Mouse (Mus musculus): ENCODE measurements at regions not wholly inside any gene's neighbourhood (a gene's known extent, or its start where the extent isn't known, plus 50 kb on each side); places are given as distances from the start of the nearest gene placed in this dataset.

GRCm38 (mm10) chr9:50138341-50138978 lies 206.3 kb downstream of the Rpl10-ps3 start:
- no peak for DNase-seq (ENCODE audit: extremely low spot score, low read depth, low spot score)

DNA sequence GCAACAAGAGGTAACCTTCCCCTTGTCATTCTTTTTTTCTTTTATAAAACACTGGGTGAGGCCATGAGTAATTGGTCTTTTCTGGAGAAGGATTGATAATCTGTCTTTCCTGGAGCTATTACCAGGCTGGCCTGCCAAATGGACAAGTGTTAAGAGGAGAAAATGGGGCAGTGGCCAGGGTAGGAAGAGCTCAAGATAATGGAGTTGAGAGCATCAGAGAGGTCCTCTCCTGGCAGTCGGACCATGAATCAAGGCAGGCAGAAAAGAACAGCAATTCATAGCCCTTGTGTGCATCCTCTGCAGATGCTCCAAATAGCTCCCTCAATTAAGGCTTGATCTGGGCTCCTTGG lies 208.2 kb downstream of the Rpl10-ps3 start:
- DNase-seq (ENCODE audit: extremely low spot score, low read depth, low spot score) = no peak

DNA sequence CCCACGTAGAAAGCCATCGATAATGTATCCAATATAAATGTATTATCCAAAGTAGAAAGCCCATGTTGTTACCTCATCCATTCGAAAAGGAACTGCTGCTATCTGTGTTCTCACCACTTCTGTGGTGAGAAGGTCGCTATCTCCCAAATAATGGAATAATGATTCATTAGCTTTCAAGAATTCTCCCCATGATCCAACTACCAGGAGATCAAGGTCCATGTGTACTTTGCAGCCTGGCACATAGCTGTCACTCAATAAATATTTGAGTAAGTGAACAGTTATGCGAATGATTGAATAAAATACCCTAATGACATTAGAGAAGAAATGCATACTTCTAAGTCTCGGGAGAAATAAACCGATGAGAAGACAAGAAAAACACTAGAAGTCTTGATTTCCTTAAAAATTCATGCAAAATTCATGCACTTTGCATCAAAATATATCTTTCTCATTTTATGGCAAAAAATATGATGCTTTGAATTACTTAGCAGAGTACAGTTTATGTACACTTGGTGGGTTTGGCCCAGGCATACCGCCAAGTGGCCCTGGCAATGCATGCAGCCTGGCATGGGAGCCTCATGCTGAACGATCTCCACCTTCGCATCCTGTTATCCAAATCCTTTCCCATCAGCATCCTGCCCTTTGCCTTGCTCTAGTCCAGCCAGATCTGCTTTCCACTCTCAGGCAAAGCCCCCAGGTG lies 208.7 kb downstream of the Rpl10-ps3 start:
- no peak for DNase-seq (ENCODE audit: extremely low spot score, low read depth, low spot score)

- DNase-seq (ENCODE audit: extremely low spot score, low read depth, low spot score) = no peak
These were observed 220.5 kb downstream of the Rpl10-ps3 start for GRCm38 (mm10) chr9:50124241-50124640.

- DNase-seq (ENCODE audit: extremely low spot score, low read depth, low spot score) = no peak
These were observed 223.8 kb downstream of the Rpl10-ps3 start for GRCm38 (mm10) chr9:50120820-50121599.

- DNase-seq (ENCODE audit: extremely low spot score, low read depth, low spot score) = no peak
These were observed 225.4 kb downstream of the Rpl10-ps3 start for GRCm38 (mm10) chr9:50119412-50119811.

GRCm38 (mm10) chr9:50118578-50118977 lies 226.2 kb downstream of the Rpl10-ps3 start:
- no peak for DNase-seq (ENCODE audit: extremely low spot score, low read depth, low spot score)

DNA sequence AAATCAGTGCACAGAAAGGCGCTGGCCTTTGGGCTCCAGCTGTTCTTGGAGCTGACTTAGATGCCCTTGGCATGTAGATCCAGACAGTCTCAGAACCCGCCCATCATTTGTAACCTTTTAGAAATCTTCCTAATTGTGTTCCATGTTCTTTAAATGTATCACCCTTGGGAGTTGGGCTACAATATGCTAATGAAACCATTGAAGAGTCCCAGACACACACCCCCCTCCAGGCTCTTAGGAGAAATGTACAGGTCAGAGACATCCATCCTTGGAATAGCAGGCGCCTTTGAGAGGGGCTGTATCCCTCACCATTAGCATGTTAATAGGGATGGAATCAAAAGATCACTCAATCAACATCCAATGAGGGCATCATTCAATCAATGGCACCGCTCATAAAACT lies 238.2 kb downstream of the Rpl10-ps3 start:
- DNase-seq (ENCODE audit: extremely low spot score, low read depth, low spot score) = no peak

DNA sequence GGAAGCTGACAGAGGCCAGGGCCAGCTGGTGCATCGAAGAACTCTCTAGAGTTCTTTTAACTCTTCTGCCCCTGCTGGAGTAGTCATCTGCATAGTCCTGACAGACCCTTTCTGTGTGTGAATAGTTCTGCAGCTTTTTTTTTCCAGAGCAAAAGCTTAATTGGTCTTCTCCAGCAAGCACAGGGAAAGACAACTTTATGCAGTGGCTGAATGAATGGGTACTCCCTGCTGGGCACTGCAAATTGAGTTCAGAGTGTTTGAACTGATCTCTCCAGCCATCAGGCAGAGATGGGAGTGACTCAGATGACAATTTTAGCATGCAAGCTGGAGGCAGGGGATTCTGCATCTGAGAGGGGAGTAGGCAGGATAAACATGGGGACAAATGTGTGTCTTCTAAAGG lies 242.0 kb downstream of the Rpl10-ps3 start:
- no peak for DNase-seq (ENCODE audit: extremely low spot score, low read depth, low spot score)

GRCm38 (mm10) chr9:50101061-50101460 lies 243.7 kb downstream of the Rpl10-ps3 start:
- no peak for DNase-seq (ENCODE audit: extremely low spot score, low read depth, low spot score)

GRCm38 (mm10) chr9:50090968-50091367 lies 253.8 kb downstream of the Rpl10-ps3 start:
- DNase-seq (ENCODE audit: extremely low spot score, low read depth, low spot score) = no peak

GRCm38 (mm10) chr9:50089916-50090315 lies 254.9 kb downstream of the Rpl10-ps3 start:
- DNase-seq (ENCODE audit: extremely low spot score, low read depth, low spot score) = no peak

DNA sequence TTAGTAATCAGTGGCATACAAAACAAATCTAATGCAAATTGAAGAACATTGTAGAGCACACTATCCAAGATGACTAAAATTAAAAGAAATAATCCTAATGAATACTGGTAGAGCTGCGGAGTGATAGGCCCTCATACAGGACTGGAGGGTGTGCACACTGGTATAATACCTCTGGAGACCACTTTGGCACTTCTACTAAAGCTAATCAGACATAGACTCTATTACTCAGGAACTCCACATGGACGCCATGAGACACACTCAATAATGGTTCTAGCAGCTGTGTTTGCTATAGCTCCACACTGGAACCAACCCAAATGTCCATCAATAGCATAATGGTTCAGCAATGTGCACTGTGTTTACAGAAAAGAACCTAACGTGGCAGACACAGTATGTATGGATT lies 264.6 kb downstream of the Rpl10-ps3 start:
- no peak for DNase-seq (ENCODE audit: extremely low spot score, low read depth, low spot score)

DNA sequence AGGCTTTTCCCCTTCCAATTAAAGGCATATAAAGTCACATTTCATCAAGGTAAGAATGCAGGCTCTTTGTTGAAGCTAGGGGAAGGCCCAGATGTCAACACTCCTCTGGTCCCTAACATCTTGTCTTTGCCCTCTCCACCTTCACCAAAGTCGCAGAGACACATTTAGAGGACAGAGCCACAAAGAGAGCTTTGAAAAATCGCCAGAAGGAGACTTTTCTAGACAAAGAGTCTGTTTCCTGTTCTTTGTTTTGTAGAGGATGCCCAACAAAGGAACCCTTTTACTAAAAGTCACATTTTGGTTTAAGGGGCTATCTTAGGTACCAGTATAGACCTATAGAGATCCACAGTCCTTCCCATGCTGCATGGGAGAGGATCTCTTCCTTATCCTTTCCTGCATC lies 269.9 kb upstream of the Ncam1 start:
- no peak for DNase-seq (ENCODE audit: extremely low spot score, low read depth, low spot score)

DNA sequence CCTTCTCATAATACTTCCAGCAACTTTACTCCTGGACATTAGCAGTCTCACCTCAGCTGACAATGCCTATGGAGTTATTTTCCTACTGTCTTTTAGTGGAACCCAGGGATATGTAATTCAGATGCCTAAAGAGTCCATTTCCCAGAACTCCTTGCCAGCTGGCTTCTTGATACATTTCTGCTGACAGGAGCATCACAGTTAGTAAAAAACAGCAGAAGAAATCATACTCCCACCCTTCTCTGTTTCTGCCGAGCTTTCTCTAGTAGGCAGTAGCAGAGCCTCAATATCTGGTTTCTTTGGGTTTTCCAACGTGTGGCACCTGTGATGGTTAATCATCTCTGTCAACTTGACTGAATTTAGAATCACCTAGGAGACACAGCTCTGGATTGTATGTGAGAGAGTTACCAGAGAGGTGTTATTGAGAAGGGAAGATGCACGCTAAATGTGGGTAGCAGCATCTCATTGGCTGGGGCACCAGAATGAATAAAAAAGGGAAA lies 269.1 kb upstream of the Ncam1 start:
- no peak for DNase-seq (ENCODE audit: extremely low spot score, low read depth, low spot score)

DNA sequence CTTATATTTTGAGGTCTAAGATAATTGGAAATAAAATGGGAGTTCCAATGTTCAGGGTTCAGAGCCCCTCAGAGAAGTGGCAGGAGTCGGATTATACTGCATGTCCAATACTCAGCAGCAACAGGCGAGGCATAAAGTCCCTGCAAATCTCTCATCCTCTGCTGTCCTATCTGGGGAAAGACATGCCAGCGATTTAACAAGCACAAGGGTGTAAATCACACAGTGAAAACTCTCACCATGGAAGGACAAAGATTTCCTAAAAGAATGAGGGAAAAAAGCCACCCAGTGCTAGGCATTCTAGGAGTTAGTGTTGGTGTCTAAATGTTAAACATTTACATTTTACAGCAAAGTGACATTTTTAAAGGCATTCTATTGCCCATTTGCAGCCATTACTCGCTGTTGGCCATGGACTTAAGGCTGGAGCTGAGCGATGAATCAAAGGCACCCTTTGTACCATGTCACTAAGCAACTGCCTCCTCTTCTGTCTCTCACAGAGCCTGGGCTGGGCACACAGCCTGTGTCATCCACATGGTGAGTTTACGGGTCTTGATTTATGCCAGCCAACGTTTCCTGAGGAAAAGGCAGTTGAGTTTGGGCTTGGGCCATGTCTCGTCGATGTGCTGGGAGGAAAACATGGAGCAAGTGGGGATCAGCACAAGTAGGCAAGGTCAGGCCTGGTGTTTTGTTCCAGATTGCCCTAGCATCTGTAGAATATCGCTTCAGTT lies 265.9 kb upstream of the Ncam1 start:
- DNase-seq (ENCODE audit: extremely low spot score, low read depth, low spot score) = no peak

- peak; percentile 2 for DNase-seq (ENCODE audit: extremely low spot score, low read depth, low spot score)
These were observed 239.5 kb upstream of the Ncam1 start for GRCm38 (mm10) chr9:50038231-50038630.

DNA sequence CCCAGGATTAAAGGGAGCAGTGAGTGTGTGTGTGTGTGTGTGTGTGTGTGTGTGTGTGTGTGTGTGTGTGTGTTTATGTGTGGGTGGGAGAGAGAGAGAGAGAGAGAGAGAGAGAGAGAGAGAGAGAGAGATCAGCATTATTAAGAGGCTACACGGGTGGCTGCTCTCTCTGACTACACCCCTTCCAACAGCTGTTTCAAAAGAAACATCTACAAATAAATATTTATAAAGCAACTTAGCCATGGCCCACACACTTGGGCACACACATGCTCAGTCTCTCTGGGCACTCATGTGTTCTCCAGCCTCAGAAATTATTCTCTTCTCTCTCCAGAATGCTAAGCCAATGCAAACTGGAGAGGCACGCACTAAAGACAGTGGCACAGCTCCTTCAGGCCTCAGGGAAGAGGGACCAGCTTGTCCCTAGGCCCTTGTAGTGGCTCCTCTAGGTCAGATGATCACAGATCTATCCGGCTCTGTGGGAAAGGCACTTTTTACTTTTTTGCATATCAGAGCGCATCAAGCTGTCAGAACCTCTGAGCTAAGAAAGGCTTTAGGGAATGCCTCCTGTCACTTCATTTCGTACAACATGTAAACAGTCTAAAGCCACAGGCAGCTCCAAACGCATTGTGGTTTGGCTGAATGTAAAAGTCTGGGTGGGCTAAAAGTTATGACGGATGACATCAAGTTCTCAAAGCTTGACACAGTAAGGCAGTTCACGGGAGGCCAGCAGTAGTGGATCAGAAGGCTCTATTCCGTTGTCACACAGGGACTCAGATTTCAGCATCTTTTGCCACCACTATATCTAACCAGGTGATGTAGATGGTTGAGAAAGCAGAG lies 233.8 kb upstream of the Ncam1 start:
- no peak for DNase-seq (ENCODE audit: extremely low spot score, low read depth, low spot score)

DNA sequence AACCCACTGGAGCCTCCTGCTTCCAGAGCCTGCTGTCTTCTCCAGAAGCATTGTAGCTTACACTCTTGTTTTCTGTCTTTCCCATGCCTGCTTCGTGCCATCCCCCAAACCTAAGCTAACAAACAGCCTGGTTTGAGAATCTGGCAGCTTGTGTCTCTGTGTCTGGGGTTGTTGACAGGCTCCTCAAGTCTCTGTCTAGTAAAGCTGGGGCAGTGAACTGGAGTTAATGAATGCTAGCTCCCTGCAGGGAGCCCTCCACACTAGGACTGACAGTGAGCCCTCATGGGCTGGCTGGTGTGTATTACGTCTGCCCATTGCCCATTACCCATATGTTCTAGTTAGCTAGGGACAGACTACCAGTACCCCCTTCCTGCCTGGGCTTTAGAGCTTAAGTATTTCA lies 232.6 kb upstream of the Ncam1 start:
- no peak for DNase-seq (ENCODE audit: extremely low spot score, low read depth, low spot score)

- DNase-seq (ENCODE audit: extremely low spot score, low read depth, low spot score) = no peak
These were observed 230.3 kb upstream of the Ncam1 start for GRCm38 (mm10) chr9:50029030-50029429.
